Mouse (Mus musculus): ENCODE data around the gene Mreg. TPM values are rescaled to one million over a fixed set of nuclear protein-coding genes. Genes with fewer than 3 reads are reported as not detected.

Gene Mreg
- total RNA-seq, 1 experiment = 94.8 TPM

- H3K4me3 ChIP-seq (ENCODE audit: insufficient read depth in 1 of 2, low read depth in 1 of 2, low read length in 2 of 2, poor library complexity in 1 of 2, severe bottlenecking in 1 of 2) = no peak overlapping the region
- in situ Hi-C loops (cut with MboI; ENCODE audit: low sequenced_read_pairs in 2 of 2, unreplicated experiment in 2 of 2) = no loop called here
- H3K9me3 ChIP-seq (ENCODE audit: control insufficient read depth, insufficient read depth, low read depth, low read length) = no peaks in the 10 kb centered on the region
- DNase-seq (ENCODE audit: low read depth, low spot score) = no peak
- no peak overlapping the region for H3K27ac ChIP-seq (ENCODE audit: insufficient read depth, low read depth, low read length, poor library complexity, severe bottlenecking)
- peaks cover 1 to 19% of the 10 kb centered on the region in 2 experiments; a peak in 2 of 4 replicates for H3K4me1 ChIP-seq (ENCODE audit: control insufficient read depth in 2 of 2, insufficient read depth in 2 of 2, low read length in 2 of 2, poor library complexity in 1 of 2)
- no peak overlapping the region for H3K9ac ChIP-seq (ENCODE audit: insufficient read depth, low read depth, low read length, poor library complexity, severe bottlenecking)
- TF ChIP-seq HCFC1 (IDR thresholded peaks at IDR 0.05; ENCODE audit: borderline replicate concordance, insufficient read depth, low read length) (no peak), ZC3H11A (IDR thresholded peaks at IDR 0.05; ENCODE audit: borderline replicate concordance, low read depth, low read length) (no peak), ZNF384 (IDR thresholded peaks at IDR 0.05; ENCODE audit: low read depth, low read length) (no peak), CHD2 (IDR thresholded peaks at IDR 0.05; ENCODE audit: low read depth, low read length) (no peak), MAFK (IDR thresholded peaks at IDR 0.05; ENCODE audit: insufficient read depth, low read depth, low read length) (no peak)
- H3K36me3 ChIP-seq (ENCODE audit: control insufficient read depth, insufficient read depth, low read length, poor library complexity, severe bottlenecking) = peaks cover 34% of the 10 kb centered on the region
Observed at GRCm38 (mm10) chr1:72187486-72187885, 24.6 kb downstream of the Mreg start.

GRCm38 (mm10) chr1:72186151-72186550 is 26.0 kb downstream of the Mreg start:
- Histone ChIP-seq H3K9ac (ENCODE audit: insufficient read depth, low read depth, low read length, poor library complexity, severe bottlenecking) (no peak overlapping the region), H3K9me3 (ENCODE audit: control insufficient read depth, insufficient read depth, low read depth, low read length) (no peaks in the 10 kb centered on the region), H3K4me3 (ENCODE audit: insufficient read depth in 1 of 2, low read depth in 1 of 2, low read length in 2 of 2, poor library complexity in 1 of 2, severe bottlenecking in 1 of 2) (no peak overlapping the region), H3K27ac (ENCODE audit: insufficient read depth, low read depth, low read length, poor library complexity, severe bottlenecking) (no peak overlapping the region), H3K36me3 (ENCODE audit: control insufficient read depth, insufficient read depth, low read length, poor library complexity, severe bottlenecking) (peaks cover 30% of the 10 kb centered on the region), H3K4me1 (ENCODE audit: control insufficient read depth in 2 of 2, insufficient read depth in 2 of 2, low read length in 2 of 2, poor library complexity in 1 of 2) (peaks cover 1 to 23% of the 10 kb centered on the region in 2 experiments; a peak in 2 of 4 replicates)
- no peak for DNase-seq (ENCODE audit: low read depth, low spot score)
- in situ Hi-C loops (cut with MboI; ENCODE audit: low sequenced_read_pairs in 2 of 2, unreplicated experiment in 2 of 2) = no loop called here
- TF ChIP-seq ZNF384 (IDR thresholded peaks at IDR 0.05; ENCODE audit: low read depth, low read length) (no peak), HCFC1 (IDR thresholded peaks at IDR 0.05; ENCODE audit: borderline replicate concordance, insufficient read depth, low read length) (no peak), MAFK (IDR thresholded peaks at IDR 0.05; ENCODE audit: insufficient read depth, low read depth, low read length) (no peak), CHD2 (IDR thresholded peaks at IDR 0.05; ENCODE audit: low read depth, low read length) (no peak), ZC3H11A (IDR thresholded peaks at IDR 0.05; ENCODE audit: borderline replicate concordance, low read depth, low read length) (no peak)

- H3K4me1 ChIP-seq (ENCODE audit: control insufficient read depth in 2 of 2, insufficient read depth in 2 of 2, low read length in 2 of 2, poor library complexity in 1 of 2) = peaks cover 1 to 34% of the 10 kb centered on the region in 2 experiments; a peak in 2 of 4 replicates
- in situ Hi-C loops (cut with MboI; ENCODE audit: low sequenced_read_pairs in 2 of 2, unreplicated experiment in 2 of 2) = no loop called here
- H3K4me3 ChIP-seq (ENCODE audit: insufficient read depth in 1 of 2, low read depth in 1 of 2, low read length in 2 of 2, poor library complexity in 1 of 2, severe bottlenecking in 1 of 2) = no peak overlapping the region; a peak in 1 of 4 replicates
- no peak overlapping the region for H3K9ac ChIP-seq (ENCODE audit: insufficient read depth, low read depth, low read length, poor library complexity, severe bottlenecking)
- no peaks in the 10 kb centered on the region for H3K9me3 ChIP-seq (ENCODE audit: control insufficient read depth, insufficient read depth, low read depth, low read length)
- no peak overlapping the region; the same call in 1 of the 2 replicates for H3K27ac ChIP-seq (ENCODE audit: insufficient read depth, low read depth, low read length, poor library complexity, severe bottlenecking)
- DNase-seq (ENCODE audit: low read depth, low spot score) = no peak
- H3K36me3 ChIP-seq (ENCODE audit: control insufficient read depth, insufficient read depth, low read length, poor library complexity, severe bottlenecking) = peaks cover 29% of the 10 kb centered on the region
- no peak for TF ChIP-seq MAFK (IDR thresholded peaks at IDR 0.05; ENCODE audit: insufficient read depth, low read depth, low read length)
- TF ChIP-seq ZC3H11A (IDR thresholded peaks at IDR 0.05; ENCODE audit: borderline replicate concordance, low read depth, low read length) = no peak
- no peak for TF ChIP-seq ZNF384 (IDR thresholded peaks at IDR 0.05; ENCODE audit: low read depth, low read length)
- TF ChIP-seq HCFC1 (IDR thresholded peaks at IDR 0.05; ENCODE audit: borderline replicate concordance, insufficient read depth, low read length) = no peak
- no peak for TF ChIP-seq CHD2 (IDR thresholded peaks at IDR 0.05; ENCODE audit: low read depth, low read length)
Observed at GRCm38 (mm10) chr1:72183554-72183953, 28.6 kb downstream of the Mreg start.

GRCm38 (mm10) chr1:72182930-72183499 is 29.1 kb downstream of the Mreg start:
- Histone ChIP-seq H3K4me1 (ENCODE audit: control insufficient read depth in 2 of 2, insufficient read depth in 2 of 2, low read length in 2 of 2, poor library complexity in 1 of 2) (peaks cover 1 to 35% of the 10 kb centered on the region in 2 experiments; a peak in 2 of 4 replicates), H3K27ac (ENCODE audit: insufficient read depth, low read depth, low read length, poor library complexity, severe bottlenecking) (no peak overlapping the region), H3K9me3 (ENCODE audit: control insufficient read depth, insufficient read depth, low read depth, low read length) (no peaks in the 10 kb centered on the region), H3K36me3 (ENCODE audit: control insufficient read depth, insufficient read depth, low read length, poor library complexity, severe bottlenecking) (peaks cover 29% of the 10 kb centered on the region), H3K4me3 (ENCODE audit: insufficient read depth in 1 of 2, low read depth in 1 of 2, low read length in 2 of 2, poor library complexity in 1 of 2, severe bottlenecking in 1 of 2) (no peak overlapping the region), H3K9ac (ENCODE audit: insufficient read depth, low read depth, low read length, poor library complexity, severe bottlenecking) (no peak overlapping the region)
- DNase-seq (ENCODE audit: low read depth, low spot score) = peak; percentile 47
- in situ Hi-C loops (cut with MboI; ENCODE audit: low sequenced_read_pairs in 2 of 2, unreplicated experiment in 2 of 2) = no loop called here
- TF ChIP-seq CHD2 (IDR thresholded peaks at IDR 0.05; ENCODE audit: low read depth, low read length) (no peak), MAFK (IDR thresholded peaks at IDR 0.05; ENCODE audit: insufficient read depth, low read depth, low read length) (no peak), HCFC1 (IDR thresholded peaks at IDR 0.05; ENCODE audit: borderline replicate concordance, insufficient read depth, low read length) (no peak), ZNF384 (IDR thresholded peaks at IDR 0.05; ENCODE audit: low read depth, low read length) (no peak), ZC3H11A (IDR thresholded peaks at IDR 0.05; ENCODE audit: borderline replicate concordance, low read depth, low read length) (no peak)
